Comparison of ENCODE assay signal across 14 mouse cellular contexts in the genomic region with DNA sequence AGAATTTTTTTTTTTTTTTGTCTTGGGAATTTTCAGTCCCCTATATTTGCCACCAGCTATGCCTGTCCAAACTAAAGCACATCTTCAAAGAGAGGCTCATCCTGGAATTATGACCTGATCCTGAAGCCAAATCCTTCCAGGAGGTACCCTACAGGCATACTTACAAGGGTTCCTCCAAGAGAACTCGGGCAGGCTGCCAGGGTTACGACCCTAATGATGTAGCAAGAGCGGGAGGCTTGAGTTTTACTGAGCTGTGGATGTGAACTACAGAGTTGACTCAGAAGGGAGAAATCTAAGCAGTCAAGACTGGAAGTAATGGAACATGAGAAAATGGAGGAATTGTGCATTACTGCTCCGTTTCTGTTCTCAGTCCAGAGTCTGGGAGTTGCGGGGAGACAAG. TPM values are rescaled to one million over a fixed set of nuclear protein-coding genes. Genes with fewer than 3 reads are reported as not detected.
DNase-seq lines count a peak whose midpoint lies in the region; ATAC-seq and TF ChIP-seq lines count a peak whose summit lies in the region.
"Had no signal": no experiment of that assay in that cellular context is flagged by ENCODE, and none has a peak within 500 bp of the region (broad histone marks: within the 10 kb centered on the region; RNA-seq: fewer than 3 reads in every experiment).

No protein-coding gene starts in this region.

- H3K36me3 ChIP-seq in kidney, adult 2 months (ENCODE audit: control insufficient read depth, insufficient read depth, low read length) = no peaks in the 10 kb centered on the region
- no peaks in the 10 kb centered on the region for H3K36me3 ChIP-seq in kidney, embryonic 14.5 days (ENCODE audit: control insufficient read depth, insufficient read depth, low read length)
- H3K36me3 ChIP-seq: liver, embryonic 13.5 days had no signal

- H3K4me3 ChIP-seq in kidney, adult 2 months (ENCODE audit: insufficient read depth, low read depth, low read length) = no peak overlapping the region
- no peak overlapping the region for H3K4me3 ChIP-seq in kidney, embryonic 14.5 days (ENCODE audit: low read length)
- H3K4me3 ChIP-seq: erythroblast, embryonic 14.5 days; liver, embryonic 13.5 days; midbrain, embryonic 10.5 days had no signal

- no peak for ATAC-seq in kidney, embryonic 14.5 days (ENCODE audit: low FRiP score, low TSS enrichment)
- ATAC-seq: hindbrain, postnatal 0 days had no signal

- H3K4me1 ChIP-seq in kidney, adult 2 months (ENCODE audit: control insufficient read depth, insufficient read depth, low read length) = no peaks in the 10 kb centered on the region
- H3K4me1 ChIP-seq in kidney, embryonic 14.5 days (ENCODE audit: control insufficient read depth, insufficient read depth, low read length) = no peaks in the 10 kb centered on the region
- H3K4me1 ChIP-seq: liver, embryonic 13.5 days had no signal

- no peak overlapping the region for H3K27ac ChIP-seq in kidney, adult 2 months (ENCODE audit: insufficient read depth, low read depth, low read length)
- no peak overlapping the region for H3K27ac ChIP-seq in kidney, embryonic 14.5 days (ENCODE audit: low read depth, low read length)
- H3K27ac ChIP-seq: hindbrain, postnatal 0 days; liver, embryonic 13.5 days; midbrain, embryonic 10.5 days had no signal

- no peak overlapping the region for H3K4me2 ChIP-seq in kidney, embryonic 14.5 days (replicated peaks; ENCODE audit: low read depth, low read length)
- H3K4me2 ChIP-seq: liver, embryonic 13.5 days had no signal

- H3K9ac ChIP-seq in kidney, embryonic 14.5 days (ENCODE audit: low read depth, low read length) = no peak overlapping the region
- H3K9ac ChIP-seq: liver, embryonic 13.5 days had no signal

- DNase-seq in adrenal gland, postnatal 14 days = peak; percentile 29
- DNase-seq in adrenal gland, adult 8-10 months = no peak
- DNase-seq in kidney, adult 2 months = peak; percentile 18
- peak; percentile 4 for DNase-seq in R1 (ENCODE audit: low read depth, low spot score)
- DNase-seq in kidney, postnatal 36 days = peak; percentile 29 to 57
- DNase-seq in layer of hippocampus, postnatal 36 days = no peak
- DNase-seq in spleen, postnatal 10 days (ENCODE audit: low spot score in 2 of 2) = no peak
- DNase-seq: heart, postnatal 10 days; liver, embryonic 13.5 days; spleen, adult 18-20 months had no signal

- TF ChIP-seq POLR2A in kidney, adult 2 months (IDR thresholded peaks at IDR 0.05; ENCODE audit: low read depth, low read length) = no peak

- WGBS in kidney, adult 2 months = 65% methylated on average over 5 of the region's 5 CpGs
- WGBS in kidney, embryonic 14.5 days = 43% methylated on average over 5 of the region's 5 CpGs

- no peak for TF ChIP-seq CTCF in kidney, adult 2 months (conservative IDR thresholded peaks at IDR 0.05; ENCODE audit: insufficient read depth, insufficient read length, low read depth, low read length)

- no peaks in the 10 kb centered on the region for H3K27me3 ChIP-seq in kidney, adult 2 months (replicated peaks; ENCODE audit: control insufficient read depth, insufficient read depth, low read length)
- H3K27me3 ChIP-seq in kidney, embryonic 14.5 days (ENCODE audit: control insufficient read depth, insufficient read depth, low read length) = no peaks in the 10 kb centered on the region
- H3K27me3 ChIP-seq: liver, embryonic 13.5 days had no signal

- H3K9me3 ChIP-seq in kidney, embryonic 14.5 days (ENCODE audit: control insufficient read depth, low read length) = no peaks in the 10 kb centered on the region
- H3K9me3 ChIP-seq: liver, embryonic 13.5 days; midbrain, embryonic 10.5 days had no signal

RNA-seq across cellular contexts. Expression of gene Atp8b5, which starts 6.9 kb away (rescaled TPM):
- total RNA-seq in adrenal gland, postnatal 14 days (2021) = 0.56 and 0.67 TPM in 2 replicates
- total RNA-seq in adrenal gland, adult 8-10 months (2022) = 1 to 10 TPM in 2 of 4 experiments, under 1 TPM in 2; 0.61 to 1.3 (median 0.99) TPM
- 0.38 and 0.54 TPM in 2 replicates for polyA plus RNA-seq in kidney, adult 2 months (2012; rRNA removed)
- polyA plus RNA-seq in kidney, embryonic 14.5 days (2014; fragmentation: Nextera tagmentation; extraction: Ambion mirVana) = 0.31 and 0.43 TPM in 2 replicates
- under 1 TPM; 0.20 to 0.22 TPM for total RNA-seq in layer of hippocampus, postnatal 36 days (2021)
- polyA plus RNA-seq: erythroblast, embryonic 14.5 days had no signal

Comparison
In these comparisons a context has a peak if more than half of its experiments do, and no peak if none do; other contexts are left out.
1. DNase-seq: peak in adrenal gland, postnatal 14 days (single experiment), kidney, adult 2 months (single experiment), R1 (single experiment) and kidney, postnatal 36 days (2 of 2); none in adrenal gland, adult 8-10 months (single experiment), layer of hippocampus, postnatal 36 days (0 of 2) and spleen, postnatal 10 days (0 of 2).